Mouse (Mus musculus): ENCODE measurements at regions not wholly inside any gene's neighbourhood (a gene's known extent, or its start where the extent isn't known, plus 50 kb on each side); places are given as distances from the start of the nearest gene placed in this dataset.
A peak's percentile ranks its signal among the peaks of the same experiment; 100 is the strongest.
"Not testable (repeated sequence)": the region's sequence is repeated elsewhere in the genome, so short reads cannot be mapped to it uniquely, and the experiment has no call there.

- not testable (repeated sequence) for ATAC-seq (replicated peaks; ENCODE audit: low FRiP score, low TSS enrichment, poor library complexity, severe bottlenecking)
Observed at GRCm38 (mm10) chr5:109842186-109842978, 80.8 kb upstream of the Gm15446 start.

GRCm38 (mm10) chr5:109844236-109844635 lies 79.0 kb upstream of the Gm15446 start:
- peak; percentile 56 for ATAC-seq (replicated peaks; ENCODE audit: low FRiP score, low TSS enrichment, poor library complexity, severe bottlenecking)

GRCm38 (mm10) chr5:109844753-109845186 lies 78.4 kb upstream of the Gm15446 start:
- peak; percentile 99 for ATAC-seq (replicated peaks; ENCODE audit: low FRiP score, low TSS enrichment, poor library complexity, severe bottlenecking)

GRCm38 (mm10) chr5:109851225-109851624 lies 72.0 kb upstream of the Gm15446 start:
- ATAC-seq (replicated peaks; ENCODE audit: low FRiP score, low TSS enrichment, poor library complexity, severe bottlenecking): not testable (repeated sequence)

- ATAC-seq (replicated peaks; ENCODE audit: low FRiP score, low TSS enrichment, poor library complexity, severe bottlenecking): no peak
Observed at GRCm38 (mm10) chr5:109860402-109860801, 62.8 kb upstream of the Gm15446 start.

- not testable (repeated sequence) for ATAC-seq (replicated peaks; ENCODE audit: low FRiP score, low TSS enrichment, poor library complexity, severe bottlenecking)
Observed at GRCm38 (mm10) chr5:109864517-109864916, 58.7 kb upstream of the Gm15446 start.

- no peak for ATAC-seq (replicated peaks; ENCODE audit: low FRiP score, low TSS enrichment, poor library complexity, severe bottlenecking)
Observed at GRCm38 (mm10) chr5:109865628-109866027, 57.6 kb upstream of the Gm15446 start.

GRCm38 (mm10) chr5:109866337-109867126 lies 56.7 kb upstream of the Gm15446 start:
- peak; percentile 100 for ATAC-seq (replicated peaks; ENCODE audit: low FRiP score, low TSS enrichment, poor library complexity, severe bottlenecking)

- not testable (repeated sequence) for ATAC-seq (replicated peaks; ENCODE audit: low FRiP score, low TSS enrichment, poor library complexity, severe bottlenecking)
Observed at GRCm38 (mm10) chr5:109867221-109867620, 56.0 kb upstream of the Gm15446 start.
